Mouse (Mus musculus): ENCODE results near the gene Yipf3. TPM values are rescaled to one million over a fixed set of nuclear protein-coding genes. Genes with fewer than 3 reads are reported as not detected.
A peak's percentile ranks its signal among the peaks of the same experiment; 100 is the strongest.

The Yipf3 gene
- 10 to 100 TPM; 78.7 to 92.4 TPM for total RNA-seq (2021)

DNA sequence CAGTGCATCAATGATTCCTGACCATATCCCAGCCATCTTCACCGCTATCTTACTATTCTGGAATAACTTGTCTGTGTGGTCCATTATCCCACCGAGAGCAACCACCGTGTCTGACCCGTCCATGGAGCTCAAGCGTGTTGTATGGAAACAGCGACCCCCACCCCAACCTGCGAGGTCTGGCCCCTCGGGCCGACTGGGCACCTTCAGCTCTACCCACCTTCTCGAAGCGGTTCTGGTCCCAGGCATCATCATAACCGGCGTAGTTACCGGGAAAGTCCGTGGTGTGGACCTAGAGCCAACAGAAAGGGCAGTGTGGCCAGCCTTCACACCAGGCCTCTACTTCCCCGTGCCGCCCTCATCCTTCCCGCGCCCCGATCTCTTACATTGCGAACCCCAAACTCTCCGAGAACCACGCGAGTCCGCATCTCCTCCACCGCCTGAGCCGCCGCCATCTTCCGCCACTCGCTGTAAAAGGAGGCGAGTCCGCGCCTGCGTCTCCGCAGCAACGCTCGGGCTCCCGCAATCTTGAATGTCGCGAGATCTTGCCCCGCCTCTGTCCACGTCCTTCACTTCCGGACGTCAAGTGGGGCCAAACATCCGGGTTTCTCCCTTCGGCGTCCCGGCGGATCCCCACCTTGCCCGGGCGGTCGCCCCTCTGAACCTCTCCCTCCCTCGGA lies at the start of gene Yipf3, which contains the start of gene Polr1c:
Gene Yipf3, plus strand, starts transcription at position 569 of the 677 bp plus-strand sequence.
Gene Polr1c, minus strand, starts transcription at position 543 of the 677 bp plus-strand sequence.
- DNase-seq, result peak; percentile 92 to 95

DNA sequence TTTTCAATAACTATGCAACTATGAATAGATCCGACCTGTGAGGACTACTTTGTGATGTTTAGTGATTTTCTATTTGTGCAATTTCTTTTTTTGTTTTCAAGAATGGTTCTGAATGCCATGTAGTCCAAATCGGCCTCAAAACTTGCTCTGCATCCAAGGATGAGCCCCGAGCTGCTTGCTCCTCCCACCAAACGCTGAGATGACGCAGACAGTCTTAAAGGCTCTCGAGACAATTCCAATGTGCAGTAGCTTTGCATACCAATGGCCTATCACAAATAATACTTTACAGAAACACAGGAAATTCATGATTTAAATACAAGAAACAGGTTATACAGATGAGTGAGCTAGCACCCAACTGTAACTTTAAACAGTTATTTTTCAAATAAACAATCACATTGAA lies 46.7 kb upstream of the Yipf3 start:
- DNase-seq, result no peak

DNA sequence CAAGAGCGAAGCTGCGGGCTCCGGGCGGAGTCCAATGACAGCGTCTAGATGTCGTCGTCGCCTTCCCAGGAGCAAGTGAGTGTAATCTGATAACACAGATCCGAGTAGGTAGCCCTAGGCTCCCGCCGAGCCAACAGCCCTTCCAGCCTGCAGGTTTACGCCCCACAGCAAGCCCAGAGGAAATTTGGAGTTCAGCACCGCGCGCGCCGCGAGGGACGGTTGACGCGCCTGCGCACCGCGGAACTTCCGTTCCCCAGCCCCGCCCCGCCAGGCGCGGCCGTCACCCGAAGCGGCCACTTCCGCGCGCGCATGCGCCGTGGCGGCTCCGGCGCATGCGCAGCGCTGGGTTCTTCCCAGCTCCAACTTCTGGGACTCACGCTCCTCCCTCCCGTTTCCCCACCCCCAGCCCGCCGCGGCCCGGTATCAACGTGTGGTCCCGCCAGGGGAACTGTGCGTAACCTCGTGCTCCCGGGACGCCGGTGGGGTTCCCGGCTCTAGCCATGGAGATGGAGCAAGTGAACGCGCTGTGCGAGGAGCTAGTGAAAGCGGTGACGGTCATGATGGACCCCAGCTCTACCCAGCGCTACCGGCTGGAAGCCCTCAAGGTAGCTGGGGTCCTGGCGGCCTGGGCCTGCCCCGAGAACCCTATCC lies 45.3 kb upstream of the Yipf3 start, which contains the start of the genes Polh and Xpo5:
Gene Polh, minus strand, starts transcription at position 225 of the 651 bp plus-strand sequence.
Gene Xpo5, plus strand, starts transcription at position 362 of the 651 bp plus-strand sequence.
- peak; percentile 90 to 92 for DNase-seq

DNA sequence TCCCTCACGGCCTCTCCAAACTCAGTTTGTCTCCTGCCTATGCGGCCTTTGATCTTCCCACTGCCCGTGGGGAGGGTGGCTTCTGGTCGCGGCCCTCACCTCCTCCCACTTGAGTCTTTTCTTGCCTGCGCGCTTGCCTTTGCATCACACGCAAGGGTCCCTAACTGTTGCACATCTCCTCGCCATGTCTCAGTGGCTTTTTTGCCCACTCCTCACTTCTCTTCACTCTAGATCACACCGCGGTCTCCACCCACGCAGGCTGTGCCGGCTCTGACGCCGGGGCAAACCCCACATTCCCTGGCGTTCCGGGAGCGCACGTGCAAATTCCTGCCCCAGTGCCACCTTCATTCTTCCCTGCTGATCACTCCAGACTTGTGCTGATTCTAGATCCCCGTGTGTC lies 44.8 kb upstream of the Yipf3 start:
- DNase-seq, result no peak

DNA sequence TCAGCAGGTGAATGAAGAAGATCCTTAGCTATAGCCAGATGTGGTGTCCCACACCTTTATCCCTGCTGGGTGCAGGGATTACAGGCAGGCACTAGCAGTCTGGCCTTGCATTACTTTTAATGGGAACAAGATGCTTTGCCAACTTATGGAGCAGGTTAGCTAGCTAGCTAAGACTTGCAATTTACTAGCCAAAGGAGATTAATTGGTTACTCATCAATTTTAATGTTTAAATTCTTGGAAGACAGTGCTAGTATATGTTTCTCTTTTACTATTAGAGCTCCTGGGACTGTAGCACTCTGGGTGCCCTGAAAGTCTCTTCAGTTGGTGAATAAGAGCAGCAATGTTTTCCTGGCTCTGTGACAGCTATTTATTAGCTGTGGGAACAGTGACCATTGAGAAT lies 41.2 kb upstream of the Yipf3 start:
- DNase-seq, result no peak

DNA sequence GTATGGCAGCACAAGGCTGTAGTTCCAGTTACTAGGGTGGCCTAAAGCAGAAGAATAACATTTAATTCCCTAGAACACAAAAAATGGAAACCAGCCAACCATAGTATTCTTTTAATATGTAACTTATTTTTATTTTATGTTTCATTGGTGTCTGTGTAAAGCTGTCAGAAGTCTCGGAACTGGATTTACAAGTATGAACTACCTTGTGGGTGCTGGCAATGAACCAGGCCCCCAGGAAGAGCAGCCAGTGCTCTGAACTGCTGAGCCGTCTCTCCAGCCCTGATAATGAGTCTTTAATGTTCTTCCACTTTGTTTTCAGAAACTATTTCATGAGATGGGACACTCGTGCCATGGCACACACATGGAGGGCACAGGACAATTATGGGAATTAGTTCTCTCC lies 37.3 kb upstream of the Yipf3 start:
- no peak for DNase-seq

DNA sequence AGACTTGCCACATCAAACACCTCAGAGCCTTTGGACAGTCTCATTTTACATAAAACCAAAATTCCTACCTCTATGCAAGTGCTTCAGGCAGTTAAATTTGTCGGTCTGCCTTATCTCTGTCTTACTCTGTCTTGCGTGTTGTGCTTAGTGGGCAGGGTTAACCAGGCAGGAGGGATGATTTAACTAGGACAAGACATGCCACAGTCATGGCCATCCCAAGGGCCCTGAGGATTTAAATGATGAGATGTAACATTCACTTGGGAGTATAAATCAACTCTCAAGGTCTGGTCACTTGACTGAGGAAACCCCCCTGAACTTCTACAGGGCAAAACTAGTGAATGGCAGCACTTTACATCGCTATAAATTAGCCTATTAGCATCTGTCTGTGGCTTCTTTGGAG lies 26.3 kb upstream of the Yipf3 start:
- no peak for DNase-seq

DNA sequence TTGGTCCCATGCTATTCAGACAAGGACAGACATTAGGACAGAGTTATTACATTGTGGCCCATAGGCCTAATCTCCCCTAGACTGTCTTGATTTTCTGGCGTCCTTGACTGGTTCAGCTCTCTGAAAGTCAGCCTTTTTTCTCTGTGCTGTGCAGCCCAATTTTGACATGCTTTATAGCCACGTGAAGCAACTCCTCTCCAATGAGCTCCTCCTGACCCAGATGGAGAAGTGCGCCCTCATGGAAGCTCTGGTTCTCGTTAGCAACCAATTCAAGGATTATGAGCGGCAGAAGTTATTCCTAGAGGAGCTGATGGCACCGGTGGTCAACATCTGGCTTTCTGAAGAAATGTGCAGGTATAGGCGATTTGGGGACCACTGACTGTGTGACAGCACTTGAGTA lies 20.3 kb upstream of the Yipf3 start:
- DNase-seq, result no peak

DNA sequence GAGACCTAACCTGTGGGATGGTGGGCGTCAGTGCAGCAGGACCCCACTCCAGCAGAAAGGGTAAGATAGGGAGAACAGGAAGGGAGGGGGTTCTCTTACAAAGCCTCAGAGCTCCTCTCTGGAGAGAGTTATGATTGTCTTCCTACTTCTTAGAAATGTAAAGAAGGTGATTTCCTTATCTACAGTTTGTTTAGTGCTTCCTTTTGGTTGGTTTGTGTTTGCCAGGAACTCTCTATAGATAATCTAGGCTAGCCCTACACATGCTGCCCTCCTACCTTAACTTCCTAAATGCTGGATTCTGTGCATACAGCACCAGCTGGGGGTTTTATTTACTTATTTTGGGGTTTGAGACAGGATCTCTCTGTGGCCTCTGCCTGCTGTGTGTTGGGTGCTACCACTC lies 11.8 kb upstream of the Yipf3 start:
- DNase-seq, result no peak

DNA sequence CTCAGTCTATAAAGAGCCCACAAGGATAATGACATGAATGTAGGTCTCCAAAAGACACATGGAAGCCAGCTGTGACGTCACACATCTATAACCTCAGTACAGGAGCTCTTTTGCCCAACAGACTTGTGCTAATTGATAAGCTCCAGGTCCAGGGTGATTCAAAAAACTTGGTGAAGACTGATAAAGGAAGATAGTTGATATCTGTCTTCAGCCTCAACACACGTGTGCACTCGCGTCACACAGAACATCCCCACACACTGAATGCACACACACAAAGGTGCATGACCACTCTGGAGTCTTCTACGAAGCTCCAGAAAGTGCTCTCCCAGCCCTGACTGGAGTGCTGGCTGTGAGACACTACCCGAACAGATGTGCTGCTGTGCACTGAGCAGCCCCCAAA lies 10.8 kb upstream of the Yipf3 start:
- no peak for DNase-seq

DNA sequence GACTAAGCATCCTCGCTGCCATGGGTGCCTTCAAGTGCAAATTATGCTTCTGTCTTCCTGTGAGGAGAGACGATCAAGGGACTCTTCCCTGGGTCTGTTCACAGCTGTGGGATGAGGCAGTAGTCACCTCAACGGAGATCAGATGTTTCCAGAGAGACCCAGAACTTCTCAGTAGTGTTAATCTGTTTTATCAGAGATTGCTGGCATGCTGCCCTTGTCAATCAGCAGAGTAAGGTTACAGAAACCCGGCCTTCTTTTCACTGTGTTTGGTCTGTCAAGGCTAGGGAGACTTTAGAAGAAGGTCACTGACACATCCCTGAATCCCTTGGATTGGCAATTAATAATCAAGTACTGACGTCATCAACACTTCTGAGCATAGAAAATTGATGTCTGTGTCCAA lies 10.4 kb upstream of the Yipf3 start:
- DNase-seq, result no peak

DNA sequence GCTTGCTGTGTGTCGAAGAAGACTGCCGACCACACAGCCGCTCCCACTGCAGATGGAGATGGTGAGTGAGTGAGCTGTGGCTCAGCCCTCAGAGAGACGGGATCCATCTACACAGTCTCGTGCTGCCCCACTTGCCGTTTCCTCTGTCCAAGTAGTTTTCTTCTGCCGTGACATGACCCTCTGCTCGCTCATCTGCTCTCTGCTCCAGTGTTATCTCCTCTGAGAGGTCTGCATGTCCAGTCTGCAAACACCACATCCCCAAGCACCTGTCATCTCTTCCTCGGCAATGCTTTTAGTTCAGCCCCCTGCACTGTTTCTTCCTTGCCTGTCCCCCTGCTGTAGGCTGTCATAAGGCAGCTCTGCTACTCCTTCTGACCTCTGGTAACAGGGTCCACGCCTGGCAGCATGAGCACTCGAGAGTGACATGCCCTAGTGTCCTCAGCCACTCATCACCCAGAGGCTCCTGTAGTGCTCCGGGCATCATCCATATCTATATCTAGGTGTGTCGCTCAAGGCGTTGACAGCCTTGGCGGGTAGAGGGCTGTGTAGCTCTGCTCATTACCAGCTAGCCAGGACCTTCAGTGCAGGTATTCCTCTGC lies 8.3 kb upstream of the Yipf3 start:
- no peak for DNase-seq

DNA sequence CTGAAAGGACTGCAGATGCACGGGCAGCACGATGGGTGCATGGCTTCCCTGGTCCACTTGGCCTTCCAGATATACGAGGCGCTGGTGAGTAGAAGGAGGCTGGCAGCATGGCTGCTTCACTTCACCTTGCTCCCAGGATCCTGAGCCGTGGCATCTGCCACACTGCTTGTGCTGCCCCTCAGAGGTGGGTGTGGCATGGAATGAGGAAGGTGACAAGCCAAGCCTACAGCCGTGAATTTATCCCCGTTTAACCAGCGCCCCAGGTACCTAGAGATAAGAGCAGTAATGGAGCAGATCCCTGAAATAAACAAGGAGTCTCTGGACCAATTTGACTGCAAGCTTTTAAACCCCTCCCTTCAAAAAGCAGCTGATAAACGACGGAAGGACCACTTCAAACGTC lies 6.4 kb upstream of the Yipf3 start:
- DNase-seq, result no peak

DNA sequence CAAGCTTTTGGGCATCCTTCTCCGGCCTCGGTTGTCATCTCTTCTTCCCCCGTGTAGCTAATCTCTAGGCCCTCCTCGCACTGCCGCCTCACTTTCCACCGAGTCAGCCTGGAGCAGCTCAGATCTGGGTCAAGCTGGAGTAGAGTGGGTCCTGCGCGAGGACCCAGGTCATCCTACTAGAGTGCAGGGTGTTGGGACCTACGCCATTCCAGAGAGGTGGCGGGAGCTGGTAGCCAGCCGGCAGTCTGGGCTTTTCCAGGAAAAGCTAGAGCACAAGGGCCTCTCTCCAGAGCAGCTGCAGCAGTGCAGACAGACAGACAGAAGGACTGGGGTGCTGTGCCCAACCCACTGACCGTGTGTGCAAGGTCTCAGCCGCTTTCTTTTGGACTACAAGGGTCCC lies 5.6 kb upstream of the Yipf3 start:
- no peak for DNase-seq

DNA sequence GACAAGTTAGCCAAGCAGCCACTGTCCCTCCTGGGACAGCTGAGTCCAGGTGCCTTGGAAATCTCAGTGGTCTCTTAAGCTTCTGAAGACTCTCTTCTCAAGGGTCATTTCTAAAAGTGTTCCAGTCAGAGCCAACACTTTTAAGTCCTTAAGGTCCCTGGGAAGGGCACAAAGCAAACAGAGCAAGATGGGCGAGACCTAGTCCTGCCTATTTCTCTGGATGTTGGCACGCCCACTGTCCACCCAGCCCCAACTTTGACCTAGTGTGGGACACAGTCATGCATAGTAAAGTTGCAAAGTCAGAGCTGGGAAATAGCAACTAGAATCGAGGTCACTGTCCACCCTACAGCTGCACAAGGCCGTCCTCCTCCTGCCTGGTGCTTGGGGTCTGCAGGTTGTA lies 4.9 kb upstream of the Yipf3 start:
- no peak for DNase-seq

DNA sequence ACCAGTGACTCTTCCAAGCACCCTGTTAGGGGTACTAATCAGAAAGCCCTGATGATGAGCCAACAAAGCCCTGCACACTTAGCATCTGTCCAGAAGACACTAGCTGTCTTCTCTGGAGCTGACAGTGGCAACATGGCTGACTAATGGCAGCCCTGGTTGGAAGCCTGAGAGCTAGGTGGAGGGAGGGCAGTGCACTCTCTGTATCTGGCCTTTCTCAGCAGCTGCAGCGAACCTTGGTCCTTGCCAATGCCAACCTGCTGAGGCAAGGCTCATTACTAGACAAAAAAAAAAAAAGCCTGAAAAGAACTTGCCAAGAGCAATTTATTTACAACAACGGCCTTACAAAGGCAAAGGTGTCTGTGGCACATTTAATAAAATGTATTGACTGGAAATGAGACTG lies 4.3 kb upstream of the Yipf3 start:
- DNase-seq, result no peak

DNA sequence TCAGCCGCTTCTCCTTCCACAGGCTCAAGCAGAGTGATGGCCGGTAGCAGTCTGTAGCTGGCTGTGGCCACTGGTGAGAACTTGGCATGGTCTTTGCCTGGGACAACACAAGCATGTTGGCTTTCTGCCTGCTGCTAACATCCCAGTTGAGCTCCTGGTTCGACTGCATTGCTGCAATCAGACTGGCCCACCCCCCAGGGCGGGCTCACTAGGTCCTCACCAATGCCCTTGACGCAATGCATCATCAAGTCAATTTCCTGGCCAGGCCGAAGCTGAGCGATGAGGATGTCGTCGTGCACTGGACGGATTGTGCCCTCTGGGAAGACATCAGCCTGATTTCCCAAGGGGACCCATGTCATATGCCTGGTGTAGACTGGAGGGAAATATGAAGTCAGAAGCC lies 3.3 kb upstream of the Yipf3 start:
- no peak for DNase-seq

DNA sequence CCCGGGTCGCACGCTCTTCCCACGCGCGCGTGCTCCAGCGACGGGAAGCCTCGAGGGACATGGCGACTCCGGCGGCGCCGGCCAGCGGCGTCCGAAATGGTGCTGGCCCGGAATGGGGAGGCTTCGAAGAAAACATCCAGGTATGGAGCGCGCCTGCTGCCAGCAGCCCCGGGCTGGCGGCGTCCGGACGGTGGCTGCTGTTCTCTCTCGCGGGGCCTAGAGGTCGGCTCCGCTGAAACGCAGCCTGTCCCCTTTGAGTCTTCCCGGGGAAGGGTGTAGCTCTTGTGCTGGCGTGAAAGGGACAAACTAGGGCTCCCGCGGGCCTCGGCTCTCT lies 276 bp downstream of the Yipf3 start:
- DNase-seq, result no peak

DNA sequence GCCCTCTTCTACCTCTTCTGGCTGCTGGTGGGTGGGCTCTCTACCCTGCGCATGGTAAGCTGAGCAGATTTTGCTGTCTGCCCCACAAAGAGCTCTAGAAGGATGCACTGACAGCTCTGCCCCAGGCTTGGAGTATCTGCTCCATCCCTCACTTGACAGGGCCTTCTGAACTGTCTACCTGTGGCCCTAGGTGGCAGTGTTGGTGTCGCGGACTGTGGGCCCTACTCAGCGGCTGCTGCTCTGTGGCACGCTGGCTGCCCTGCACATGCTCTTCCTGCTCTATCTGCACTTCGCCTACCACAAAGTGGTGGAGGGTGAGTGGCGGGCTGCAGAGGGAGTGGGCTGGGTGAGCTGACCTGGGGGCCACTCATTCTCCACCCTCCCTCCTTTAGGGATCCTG lies 3.3 kb downstream of the Yipf3 start:
- no peak for DNase-seq

DNA sequence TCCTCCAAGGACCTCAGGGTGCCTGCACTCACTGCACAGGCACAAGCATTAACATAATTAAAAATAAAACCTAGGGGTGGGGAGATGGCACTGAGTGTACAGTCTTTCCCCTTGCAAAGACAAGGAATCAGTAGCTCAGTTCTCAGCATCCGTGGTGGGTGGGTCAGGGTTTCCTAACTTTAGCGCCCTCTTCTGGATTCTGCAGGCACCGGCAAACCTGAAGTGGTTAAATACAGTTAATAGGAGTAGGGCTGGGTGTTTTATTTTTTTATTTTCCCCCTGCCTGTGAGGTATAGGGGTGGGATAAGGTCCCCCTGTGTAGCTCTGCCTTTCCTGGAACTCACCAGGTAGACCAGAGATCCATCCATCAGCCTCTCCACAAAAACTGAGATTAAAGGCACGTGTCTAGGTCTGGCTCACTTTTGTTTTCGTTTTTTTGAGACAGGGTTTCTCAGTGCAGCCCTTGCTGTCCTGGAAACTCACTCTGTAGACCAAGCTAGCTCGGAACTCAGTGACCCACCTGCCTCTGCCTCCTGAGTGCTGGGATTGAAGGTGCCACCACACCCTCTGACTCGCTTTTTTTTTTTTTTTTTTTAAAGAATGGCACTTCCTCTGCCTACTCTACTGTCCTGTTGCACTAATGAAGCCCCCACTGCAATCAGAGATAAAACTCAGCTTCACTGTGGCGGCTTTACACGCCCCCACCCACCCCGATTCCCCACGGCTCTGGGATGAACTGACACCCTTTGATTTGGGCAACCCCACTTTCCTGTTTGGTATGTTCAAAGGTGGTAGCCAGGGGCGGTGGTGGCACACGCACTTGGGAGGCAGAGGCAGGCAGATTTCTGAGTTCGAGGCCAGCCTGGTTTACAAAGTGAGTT lies 4.9 kb downstream of the Yipf3 start:
- DNase-seq, result no peak

DNA sequence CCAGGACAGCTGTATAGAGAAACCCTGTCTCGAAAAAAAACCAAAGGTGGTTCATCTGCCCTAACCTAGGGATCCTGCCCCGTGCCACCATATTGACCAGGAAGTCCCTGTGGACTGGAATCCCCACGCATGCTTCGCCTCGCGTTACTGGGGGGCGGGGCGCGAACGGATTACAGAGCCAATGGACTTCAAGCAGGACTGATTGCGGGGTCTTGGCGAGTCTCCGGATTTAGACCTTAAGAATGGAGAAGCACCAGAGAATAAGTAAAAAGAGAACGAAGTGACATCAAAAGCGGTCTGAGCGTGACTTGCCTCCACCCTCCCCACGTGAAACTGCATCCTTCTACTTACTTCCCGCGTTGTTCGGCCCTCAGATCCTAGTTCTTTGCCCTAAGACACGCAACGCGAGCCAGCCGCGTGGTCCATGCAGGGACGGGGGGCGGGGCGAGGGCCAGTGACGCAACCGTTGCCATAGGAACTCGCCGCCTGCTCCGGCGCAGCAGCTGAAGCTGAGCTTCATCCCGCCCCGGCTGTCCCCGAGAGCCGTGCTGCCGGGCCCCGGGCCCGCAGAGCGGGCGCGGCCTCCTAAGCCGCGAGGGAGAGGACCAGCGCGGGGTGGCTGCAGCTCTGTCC lies 5.7 kb downstream of the Yipf3 start, which contains the start of gene Lrrc73:
Gene Lrrc73, plus strand, starts transcription at position 80 of the 633 bp plus-strand sequence.
- peak; percentile 93 to 94 for DNase-seq

DNA sequence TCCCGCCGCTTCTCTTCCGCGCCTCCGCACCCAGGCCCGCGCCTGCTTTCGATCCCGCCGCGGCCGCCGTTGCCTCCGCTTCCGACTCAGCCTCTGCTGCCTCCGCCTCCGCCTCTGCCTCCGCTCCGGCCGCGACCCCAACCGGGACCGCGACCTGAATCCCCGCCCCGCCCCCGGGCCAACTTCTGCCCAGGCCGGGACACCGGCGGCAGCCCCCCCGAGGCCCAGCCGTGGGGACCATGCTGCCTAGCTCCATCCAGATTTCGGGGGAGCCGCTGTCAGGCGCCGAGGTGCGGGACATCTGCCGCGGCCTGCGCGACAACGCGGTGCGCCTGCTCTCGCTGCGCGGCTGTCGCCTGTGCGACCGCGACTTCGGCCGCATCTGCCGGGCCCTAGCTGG lies 6.2 kb downstream of the Yipf3 start:
- peak; percentile 56 to 57 for DNase-seq

All from layer of hippocampus, postnatal 36 days (tissue).